Mouse (Mus musculus) B cell, adult 67 days (primary cell): ENCODE data around the gene Prkab1. TPM values are rescaled to one million over a fixed set of nuclear protein-coding genes. Genes with fewer than 3 reads are reported as not detected.

Experiments used
- total RNA-seq, 2 experiments: library from RNA; stranded (reverse); gene quantifications; 4 replicates each; pipeline ENCODE4 v1.2.4; 2023

The Prkab1 gene
- total RNA-seq: 10 to 100 TPM; 85.5 to 95.3 TPM

DNA sequence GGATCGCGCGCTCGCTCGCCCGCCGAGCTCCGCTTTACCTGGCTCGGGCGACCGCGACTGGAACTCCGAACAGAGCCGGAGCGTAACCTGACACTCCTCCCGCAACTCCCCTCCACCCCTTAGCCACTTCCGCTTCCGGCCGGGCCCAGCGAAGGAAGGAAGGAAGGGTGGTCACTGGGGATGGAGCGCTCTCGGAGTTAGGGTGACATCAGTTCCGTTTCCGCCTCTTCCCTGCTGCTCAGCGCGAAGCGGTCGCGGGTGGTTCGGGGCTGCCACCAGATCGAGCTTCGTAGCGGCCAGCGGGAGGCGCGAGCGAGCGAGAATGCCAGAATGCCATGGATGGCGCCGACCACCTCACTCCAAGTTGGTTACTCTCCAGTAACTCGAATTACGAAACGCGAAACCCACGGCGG is at the start of gene Prkab1:
Gene Prkab1 (minus strand): TSS at position 182 of the 413 bp plus-strand sequence.

Other genes starting within 250 kb of the Prkab1 start
- 1 to 10 TPM; 4.6 TPM for gene Cit, start 179.2 kb downstream of the Prkab1 start, total RNA-seq
- not detected for gene Tmem233, start 58.7 kb upstream of the Prkab1 start, total RNA-seq